Mouse (Mus musculus) right cerebral cortex, postnatal 14 days (tissue): ENCODE data around the gene Rccd1.

ENCODE experiments used
- DNase-seq: peaks from one replicate; pipeline ENCODE4 v3.0.0; 2022

Gene Rccd1

DNA sequence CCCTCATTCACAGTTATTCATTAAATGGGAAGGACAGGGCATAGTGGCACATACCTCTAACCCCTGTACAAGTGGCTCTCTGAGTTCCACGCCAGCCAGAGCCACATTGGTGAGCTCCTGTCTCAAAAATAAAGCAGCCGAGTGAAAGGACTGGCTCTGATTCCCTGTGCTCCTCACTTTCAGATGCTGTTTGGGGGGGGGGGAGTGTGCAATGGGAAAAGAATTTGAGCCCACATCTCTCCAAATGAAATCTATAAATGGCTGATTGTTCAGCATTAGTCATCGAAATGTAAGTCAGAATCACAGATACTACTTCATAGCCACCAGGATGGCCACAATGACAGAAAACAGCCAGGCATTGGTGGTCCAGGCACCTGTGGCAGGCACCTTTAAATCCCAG, 27.2 kb downstream of the Rccd1 start:
- DNase-seq: no peak

DNA sequence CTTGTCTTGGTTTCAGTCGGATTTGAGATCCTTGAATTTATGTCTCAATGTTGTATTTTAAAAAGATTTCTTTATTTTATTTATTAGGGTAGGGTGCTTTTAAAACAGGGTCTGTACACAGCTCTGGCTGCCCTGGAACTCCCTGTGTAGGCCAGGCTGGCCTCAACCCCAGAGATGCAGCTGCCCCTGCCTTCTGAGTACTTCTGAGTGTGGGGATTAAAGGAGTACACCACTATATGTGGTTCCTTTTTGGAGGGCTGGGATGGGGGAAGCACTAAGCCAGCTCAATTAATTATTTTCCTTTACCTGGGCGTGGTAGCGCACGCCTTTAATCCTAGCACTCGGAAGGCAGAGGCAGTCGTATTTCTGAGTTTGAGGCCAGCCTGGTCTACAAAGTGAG, 27.8 kb downstream of the Rccd1 start:
- no peak for DNase-seq

GRCm38 (mm10) chr7:80294764-80295648, 29.2 kb downstream of the Rccd1 start:
- DNase-seq: no peak

DNA sequence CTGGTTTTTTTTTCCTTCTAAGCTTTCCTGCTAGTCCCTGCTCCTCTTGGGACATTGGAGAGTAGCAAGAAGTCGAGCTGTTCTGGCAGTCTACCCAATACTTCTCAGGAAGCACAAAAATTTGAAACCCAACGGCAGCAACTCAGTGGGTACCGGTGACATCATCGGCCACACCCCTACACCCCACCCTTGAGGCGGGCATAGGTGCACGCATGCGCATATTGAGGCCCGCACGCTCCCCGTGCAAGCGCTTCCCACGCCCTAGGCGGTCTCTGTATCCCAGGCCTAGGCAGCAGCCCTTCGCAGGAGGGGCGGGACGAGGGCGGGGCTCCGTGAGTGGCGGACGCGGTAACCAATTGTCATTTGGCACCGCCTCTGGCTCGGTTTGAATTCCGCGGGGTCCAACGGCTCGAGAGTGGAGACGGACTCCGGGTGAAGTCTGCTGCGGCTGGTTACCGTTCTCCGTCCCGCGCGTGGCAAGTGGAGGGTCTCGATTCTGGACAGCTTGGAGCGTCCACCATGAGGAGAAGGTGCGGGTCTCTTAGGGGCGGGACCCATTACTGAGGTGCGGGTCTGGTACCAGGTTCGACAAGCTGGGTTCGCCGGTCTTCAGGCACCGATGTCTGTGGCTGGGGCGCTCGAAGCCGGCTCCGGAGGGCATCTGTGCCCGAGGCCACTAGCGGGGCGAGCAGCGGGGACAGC, 30.0 kb downstream of the Rccd1 start, which contains the start of gene Prc1:
Gene Prc1, plus strand, starts transcription at position 389 of the 702 bp plus-strand sequence.
- DNase-seq: peak; percentile 97

DNA sequence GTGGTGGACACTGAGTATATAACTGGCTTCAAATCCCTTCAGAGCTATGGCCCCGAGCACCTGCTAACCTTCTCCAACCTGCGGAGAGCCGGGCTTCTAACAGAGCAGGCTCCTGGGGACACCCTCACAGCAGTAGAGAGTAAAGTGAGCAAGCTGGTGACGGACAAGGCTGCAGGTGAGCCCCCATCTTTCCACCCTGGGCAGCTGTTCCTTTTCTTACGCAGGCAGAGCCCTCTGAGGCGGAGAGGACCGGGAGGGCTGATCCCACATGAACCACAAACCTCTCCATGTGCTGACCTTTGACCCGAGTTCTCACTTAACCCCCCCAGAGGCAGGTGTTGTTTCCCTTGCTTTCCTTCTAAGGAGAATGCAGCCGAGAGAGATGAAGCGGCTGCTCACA, 36.5 kb downstream of the Rccd1 start:
- no peak for DNase-seq

DNA sequence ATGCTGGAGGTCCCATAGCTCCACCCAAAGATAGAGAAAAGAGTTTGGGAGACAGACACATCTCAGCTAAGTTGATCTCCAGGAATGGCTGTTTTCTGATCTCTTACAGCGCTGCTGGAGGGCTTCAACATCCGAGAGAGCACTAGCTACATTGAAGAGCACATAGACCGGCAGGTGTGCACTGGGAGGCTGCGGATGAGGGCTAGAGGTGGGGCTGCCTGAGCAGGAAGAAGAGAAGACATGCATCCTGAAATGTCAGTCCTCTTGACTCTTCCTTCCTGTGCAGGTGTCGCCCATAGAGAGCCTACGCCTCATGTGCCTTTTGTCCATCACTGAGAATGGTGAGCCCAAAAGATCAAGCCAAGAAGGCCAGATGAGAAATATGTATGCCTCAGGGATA, 38.5 kb downstream of the Rccd1 start:
- DNase-seq: no peak

GRCm38 (mm10) chr7:80284391-80284790, 39.9 kb downstream of the Rccd1 start:
- no peak for DNase-seq

DNA sequence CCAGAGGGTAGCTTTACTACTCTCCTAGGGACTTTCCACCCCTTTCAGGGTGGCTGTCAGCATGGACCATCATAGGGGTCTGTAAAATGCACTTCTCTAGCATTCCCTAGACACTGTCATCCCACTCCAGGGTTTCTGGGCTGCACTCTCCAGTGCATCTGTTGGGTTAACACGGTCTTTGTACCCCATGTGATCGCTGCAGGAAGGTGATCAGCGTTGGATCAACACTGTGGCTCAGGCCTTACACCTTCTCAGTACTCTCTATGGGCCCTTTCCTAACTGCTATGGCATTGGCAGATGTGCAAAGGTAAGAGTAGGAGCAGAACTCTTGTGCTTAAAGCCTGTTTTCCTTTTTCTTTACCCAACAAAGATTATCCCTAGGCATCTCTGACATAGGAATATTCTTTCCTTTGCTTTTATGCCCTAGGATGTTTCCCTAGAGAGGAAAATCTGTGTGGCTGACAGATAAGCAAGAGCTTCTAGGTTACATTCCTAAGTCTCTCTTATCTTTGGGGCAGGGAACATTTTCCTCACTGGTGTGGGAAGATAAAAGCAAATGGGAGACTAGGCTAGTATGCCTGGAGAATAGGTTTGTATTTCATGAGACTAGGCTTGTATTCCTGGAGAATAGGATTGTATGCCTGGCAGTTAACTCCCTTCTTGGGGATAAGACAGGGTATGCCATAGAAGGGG, 40.9 kb downstream of the Rccd1 start:
- DNase-seq: no peak

- DNase-seq: no peak
Observed at GRCm38 (mm10) chr7:80281646-80282045, 42.6 kb downstream of the Rccd1 start.

DNA sequence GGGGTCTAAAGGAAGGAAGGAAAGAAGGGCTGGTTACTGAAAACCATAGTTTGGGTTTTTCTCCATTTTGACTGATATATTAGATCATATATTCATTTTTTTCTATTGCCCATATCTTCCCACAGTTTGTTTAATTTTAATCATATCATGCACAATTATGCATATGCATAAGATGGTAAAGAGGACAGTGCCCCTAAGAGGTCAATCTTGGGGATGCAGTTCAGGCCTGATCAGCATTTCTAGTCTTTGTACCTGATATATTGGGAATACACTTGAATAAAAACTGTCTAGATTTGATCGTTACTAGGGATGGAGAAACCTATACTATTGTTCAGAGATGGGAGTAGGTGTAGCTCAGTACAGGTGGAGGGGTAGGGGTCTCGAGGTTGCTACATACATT, 43.3 kb downstream of the Rccd1 start:
- DNase-seq: no peak

GRCm38 (mm10) chr7:80280032-80280431, 44.2 kb downstream of the Rccd1 start:
- DNase-seq: no peak

DNA sequence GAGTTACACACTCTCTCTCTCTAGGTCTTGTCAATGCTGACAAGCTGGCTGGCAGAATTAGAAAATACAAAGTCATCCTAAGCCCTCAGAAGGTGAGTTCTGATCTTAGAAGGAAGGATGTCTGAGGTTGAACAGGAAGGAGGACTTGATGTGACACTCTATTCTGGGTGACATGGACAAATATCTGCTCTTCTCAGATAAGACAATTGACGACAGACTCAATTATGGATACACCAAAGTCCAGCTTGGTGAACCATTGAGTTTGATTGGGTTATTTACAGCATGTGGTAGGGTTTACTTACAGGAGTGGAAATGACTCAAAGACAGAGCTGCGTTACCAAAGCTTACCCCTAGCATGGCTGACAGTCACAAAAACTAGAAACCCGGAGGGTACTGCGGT, 47.9 kb downstream of the Rccd1 start:
- DNase-seq: no peak

GRCm38 (mm10) chr7:80273456-80273855, 50.8 kb downstream of the Rccd1 start:
- DNase-seq: no peak

- peak; percentile 36 for DNase-seq
Observed at GRCm38 (mm10) chr7:80269751-80270255, 54.5 kb downstream of the Rccd1 start.

- DNase-seq: peak; percentile 99
Observed at GRCm38 (mm10) chr7:80268897-80269750, 55.1 kb downstream of the Rccd1 start, which contains the start of gene Vps33b. Gene Vps33b (plus strand): TSS chr7:80269649.

GRCm38 (mm10) chr7:80267764-80268163, 56.5 kb downstream of the Rccd1 start:
- DNase-seq: no peak

- no peak for DNase-seq
Observed at GRCm38 (mm10) chr7:80264606-80265005, 59.6 kb downstream of the Rccd1 start.

DNA sequence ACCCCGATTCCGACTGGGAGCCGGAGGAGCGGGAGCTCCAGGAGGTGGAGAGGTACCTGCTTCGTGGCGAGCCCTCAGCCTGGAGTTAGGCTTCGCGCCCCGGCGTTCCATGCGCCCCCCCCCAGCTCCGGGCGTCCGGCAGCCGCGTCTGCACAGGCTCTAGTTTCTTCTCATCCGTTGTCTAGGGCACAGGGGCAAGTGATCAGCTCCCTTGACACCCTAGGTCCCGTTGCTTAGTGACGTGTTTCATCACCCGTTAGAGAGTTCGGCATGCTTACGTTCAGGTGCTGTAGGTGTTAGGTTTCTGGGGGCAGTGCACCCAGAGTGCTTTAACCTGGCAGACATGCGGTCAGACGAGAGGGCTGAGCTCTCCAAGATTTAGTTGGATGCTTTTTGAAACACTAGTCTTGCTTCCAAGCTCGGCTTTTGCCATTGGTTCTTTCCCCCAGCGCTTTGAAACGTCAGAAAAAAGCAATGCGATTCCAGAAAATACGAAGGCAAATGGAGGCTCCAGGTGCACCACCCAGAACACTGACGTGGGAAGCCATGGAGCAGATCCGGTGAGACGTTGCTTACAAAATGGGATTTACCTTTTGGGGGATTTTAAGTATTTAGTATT, 62.8 kb downstream of the Rccd1 start:
- peak; percentile 22 for DNase-seq

DNA sequence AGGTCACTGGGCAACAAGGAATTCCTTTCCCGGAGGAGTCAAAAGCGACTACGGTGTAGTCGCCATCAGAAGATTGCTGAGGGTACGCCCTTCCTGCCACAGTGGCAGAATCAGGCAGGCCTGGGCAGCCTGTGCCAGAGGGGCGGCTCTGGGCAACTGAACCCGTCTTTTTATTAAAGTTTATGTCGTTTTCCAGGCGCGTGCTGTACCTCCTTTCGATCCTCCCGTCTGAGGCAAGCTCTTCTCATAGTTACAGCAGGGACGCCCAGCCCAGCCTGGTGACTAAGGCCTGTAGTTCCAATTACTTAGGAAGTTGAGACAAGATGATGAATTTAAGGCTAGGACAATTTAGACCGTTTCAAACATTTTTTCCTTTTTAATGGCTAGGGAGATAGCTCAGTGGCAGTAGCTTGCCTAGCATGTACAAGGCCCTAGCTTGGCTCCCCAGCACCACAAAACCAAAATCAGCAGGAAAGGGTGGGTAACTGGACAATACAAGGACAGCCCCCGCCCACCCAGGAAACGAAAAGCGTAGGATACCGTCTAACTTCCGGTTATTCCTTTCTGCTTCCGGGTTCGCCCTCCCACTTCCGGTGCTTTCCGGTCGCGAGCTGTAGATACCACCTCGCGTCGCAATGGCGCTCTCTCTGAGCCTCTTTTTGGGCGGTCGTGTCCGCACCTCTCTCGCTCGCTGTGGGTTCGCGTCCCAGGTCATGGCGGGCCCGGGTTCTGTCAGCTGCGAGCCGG, 63.5 kb downstream of the Rccd1 start, which contains the start of gene Ngrn:
Gene Ngrn, plus strand, starts transcription at position 591 of the 747 bp plus-strand sequence.
- DNase-seq: peak; percentile 82

DNA sequence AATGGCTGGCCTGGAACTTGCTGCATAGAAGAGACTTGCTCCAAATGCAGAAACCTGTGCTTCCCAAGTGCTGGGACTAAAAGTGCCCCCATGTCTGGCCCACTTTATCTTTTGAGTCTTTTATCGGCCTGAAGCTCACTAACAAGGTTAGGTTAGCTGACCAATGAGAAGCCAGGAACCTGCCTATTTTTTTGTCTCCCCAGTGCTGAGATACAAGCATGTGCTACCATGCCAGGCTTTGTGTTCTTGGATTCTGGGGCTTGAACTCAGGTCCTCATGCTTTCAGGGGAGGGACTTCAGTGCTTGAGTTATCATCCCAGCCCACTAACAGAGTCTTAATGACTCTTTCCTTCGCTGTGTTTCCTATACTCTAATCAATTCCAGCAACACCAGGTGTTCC, 66.5 kb downstream of the Rccd1 start:
- DNase-seq: no peak

GRCm38 (mm10) chr7:80255981-80256380, 68.3 kb downstream of the Rccd1 start:
- DNase-seq: no peak
